Mouse (Mus musculus) spleen, postnatal 36 days (tissue): ENCODE measurements around the gene Pxt1.
"Not testable (repeated sequence)": the region's sequence is repeated elsewhere in the genome, so short reads cannot be mapped to it uniquely, and the experiment has no call there.

Source experiments
- DNase-seq, 2 experiments: peaks; one replicate each; pipeline ENCODE4 v3.0.0; 2022; ENCODE audit warnings: low spot score in 2 of 2, mixed read lengths in 1 of 2

The Pxt1 gene

DNA sequence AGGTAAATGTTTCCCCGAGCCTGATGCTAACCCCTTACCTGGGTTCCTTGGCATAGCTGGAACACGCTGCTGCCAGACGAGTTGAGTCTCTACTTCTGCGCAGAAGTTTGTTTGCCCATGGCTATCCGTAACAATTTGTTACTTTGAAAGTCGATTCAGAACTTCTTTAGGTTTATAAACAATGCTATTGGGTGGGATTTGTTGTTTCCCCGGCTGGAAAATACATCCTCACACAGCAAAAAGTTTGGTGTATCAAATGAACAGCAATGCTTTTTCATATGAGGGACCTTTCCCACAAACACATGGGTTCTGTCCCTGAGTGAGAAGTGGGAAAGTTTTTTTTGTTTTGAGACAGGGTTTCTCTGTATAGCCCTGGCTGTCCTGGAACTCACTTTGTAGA lies at the start of gene Pxt1:
TSS of gene Pxt1 (minus strand) at position 101 of the 400 bp plus-strand sequence.
- DNase-seq = no peak

DNA sequence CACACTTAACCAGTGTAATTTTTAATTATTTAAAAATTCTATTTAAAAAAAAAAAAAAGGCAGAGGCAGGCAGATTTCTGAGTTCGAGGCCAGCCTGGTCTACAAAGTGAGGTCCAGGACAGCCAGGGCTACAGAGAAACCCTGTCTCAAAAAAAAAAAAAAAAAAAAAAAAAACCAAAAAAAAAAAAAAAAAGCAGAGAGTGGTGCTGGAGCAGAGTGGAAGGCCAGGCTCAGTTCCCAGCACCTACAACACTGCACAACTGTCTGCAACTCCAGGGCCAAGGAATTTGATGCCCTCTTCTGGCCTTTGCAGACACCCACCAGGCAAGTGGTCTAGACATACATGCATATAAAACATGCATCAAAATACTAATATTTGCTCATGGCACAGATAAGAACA lies 49.4 kb upstream of the Pxt1 start:
- DNase-seq = not testable (repeated sequence)

DNA sequence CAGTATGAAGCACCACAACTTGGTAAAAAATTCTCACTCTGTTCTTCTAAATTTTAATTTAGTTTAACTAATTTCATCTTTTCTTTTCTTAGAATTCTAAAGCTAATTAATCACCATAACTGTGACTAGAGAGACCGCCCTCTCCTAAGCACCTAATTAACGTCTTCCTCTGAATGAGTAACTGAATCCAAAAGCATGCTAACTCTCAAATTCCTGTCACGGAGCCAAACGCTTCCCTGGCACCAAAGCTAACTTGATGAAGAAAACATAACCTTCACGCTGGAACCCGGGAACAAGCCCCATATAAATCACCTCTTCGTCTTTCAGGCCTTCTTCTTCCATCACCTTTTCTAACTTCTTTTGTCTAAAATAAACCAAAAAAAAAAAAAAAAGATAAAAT lies 48.5 kb upstream of the Pxt1 start:
- DNase-seq = no peak

DNA sequence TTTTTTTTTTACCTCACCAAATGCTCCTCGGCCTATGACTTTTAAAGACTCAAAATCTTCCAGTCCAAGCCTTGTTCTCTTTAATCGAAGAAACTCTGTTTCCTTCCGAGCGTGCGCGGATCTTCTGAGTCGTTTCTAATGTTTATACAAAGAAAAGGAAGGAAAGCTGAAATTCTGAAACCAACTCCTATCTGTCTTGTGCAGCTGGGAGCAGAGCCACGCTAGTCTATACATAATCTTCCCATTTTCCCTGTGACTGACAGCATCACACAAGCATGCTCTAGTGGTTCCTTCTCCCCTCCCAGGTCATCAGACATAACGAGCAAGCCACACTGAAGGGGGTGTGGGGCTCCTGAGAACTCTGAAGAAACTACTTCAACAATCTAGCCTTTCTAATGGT lies 47.6 kb upstream of the Pxt1 start:
- no peak for DNase-seq

DNA sequence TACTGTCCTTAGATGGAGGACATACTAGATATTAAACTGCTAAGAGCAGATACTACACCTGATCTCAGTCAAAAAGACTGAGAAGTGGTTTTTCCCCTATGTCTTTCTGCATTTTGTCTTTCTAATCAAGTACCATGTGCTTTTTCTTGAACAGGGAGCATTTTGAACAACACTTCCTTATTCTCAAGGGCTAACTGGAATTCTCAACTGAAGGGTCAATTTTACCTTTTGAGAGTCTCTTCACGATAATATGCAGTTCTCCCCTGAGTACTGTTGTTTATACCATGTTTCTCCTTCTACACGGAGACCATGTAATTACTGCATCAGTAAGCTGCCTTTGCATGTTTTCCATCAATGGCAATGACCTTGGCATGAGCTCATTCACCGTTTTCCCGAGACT lies 46.4 kb upstream of the Pxt1 start:
- no peak for DNase-seq

DNA sequence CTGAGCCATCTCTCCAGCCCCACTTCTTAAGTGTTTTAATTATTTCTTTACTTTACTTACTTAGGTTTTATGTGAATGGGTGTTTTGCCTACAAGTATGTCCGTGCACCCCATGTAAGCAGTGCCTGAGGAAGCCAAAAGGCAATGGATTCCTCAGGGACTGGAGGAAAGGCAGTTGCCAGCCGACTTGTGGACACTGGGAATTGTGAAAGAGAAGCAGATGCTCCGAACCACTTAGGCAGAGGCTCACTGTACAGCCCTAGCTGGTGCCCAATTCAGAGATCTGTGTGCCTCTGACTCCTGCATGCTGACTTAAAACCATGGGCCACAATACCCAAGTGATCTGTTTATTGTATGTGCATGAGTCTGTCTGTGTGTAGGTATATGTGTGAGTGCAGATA lies 45.4 kb upstream of the Pxt1 start:
- no peak for DNase-seq

DNA sequence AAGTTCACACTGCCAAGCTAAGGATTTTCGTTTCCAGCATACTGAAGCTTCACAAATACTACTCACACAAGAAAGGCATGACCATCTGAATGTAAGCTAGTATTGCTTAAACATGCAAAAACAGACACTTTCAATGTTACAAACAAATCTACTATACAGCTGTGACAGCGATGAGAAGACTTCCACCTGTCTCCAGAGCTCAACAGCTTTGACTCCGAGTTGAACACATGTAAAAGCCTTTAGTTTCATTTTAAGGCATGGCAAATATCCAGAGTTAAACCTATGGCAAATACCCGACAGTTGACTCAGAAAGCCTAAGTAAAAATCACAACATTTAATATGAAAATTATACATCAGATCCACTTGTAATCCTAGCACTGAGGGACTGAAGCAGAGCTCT lies 44.7 kb upstream of the Pxt1 start:
- no peak for DNase-seq

DNA sequence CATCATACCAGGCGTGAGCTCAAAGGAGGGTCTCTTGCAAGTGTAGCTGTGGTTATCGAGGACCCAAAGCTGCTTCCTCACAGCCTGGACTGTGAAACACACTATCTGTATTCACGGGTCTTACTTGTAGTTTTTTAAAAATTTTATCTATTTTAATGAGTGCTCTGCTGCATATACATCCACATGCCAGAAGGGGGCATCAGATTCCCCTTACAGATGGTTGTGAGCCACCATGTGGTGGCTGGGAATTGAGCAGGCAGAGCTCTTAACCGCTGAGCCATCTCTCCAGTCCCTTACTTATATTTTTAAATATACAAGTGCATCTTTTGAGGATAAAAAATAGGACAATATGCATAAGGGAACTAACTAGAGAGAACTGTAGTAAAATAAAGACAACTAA lies 44.1 kb upstream of the Pxt1 start:
- DNase-seq = peak; percentile 45 to 57

DNA sequence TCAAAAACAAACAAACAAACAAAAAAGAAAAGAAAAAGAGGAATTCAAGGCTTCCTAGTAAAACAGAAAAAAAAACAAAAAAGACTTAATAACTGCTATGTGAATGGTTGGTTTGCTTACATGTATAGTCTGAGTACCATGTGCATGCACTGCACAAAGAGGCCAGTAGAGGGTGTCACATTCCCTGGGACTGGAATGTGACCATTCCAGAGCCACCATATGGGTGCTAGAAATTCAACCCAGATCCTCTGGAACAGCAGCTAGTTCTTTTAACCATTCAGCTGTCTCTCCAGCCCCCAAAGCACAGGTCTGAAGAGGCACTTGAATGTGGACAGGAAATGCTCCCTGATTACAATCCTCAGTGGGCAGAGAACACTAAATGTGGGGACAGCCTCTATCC lies 43.2 kb upstream of the Pxt1 start:
- no peak for DNase-seq

DNA sequence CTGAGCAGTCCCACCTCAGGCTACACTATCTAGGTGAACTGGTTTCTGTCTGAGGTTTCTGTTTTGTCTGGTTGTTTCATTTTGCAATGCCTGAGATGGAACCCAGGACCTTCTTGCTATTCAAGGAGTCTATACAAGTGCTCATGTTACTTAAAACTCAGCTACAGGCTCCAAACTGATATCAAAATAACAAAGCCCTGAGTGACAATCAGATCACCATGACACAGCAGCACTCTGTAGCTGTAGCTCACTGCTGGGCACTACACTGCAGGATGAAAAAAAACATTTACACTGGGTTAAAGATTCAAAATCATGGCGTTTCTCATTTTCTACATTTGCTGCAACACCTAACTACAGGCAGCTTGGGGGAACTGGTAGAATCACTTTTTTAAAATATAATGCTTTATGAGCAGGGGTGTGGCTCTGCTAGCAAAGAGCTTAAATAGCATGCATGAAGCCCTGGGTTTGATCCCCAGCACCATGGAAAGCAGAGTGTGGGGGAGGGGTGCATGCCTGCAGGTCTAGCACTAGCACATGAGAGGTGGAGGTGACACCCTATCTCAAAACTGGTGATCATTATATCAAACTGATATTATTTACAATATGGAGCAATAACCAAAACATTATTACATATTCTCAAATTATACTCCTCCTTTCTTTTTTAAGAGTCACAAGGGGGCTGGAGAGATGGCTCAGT lies 41.2 kb upstream of the Pxt1 start:
- DNase-seq = no peak

DNA sequence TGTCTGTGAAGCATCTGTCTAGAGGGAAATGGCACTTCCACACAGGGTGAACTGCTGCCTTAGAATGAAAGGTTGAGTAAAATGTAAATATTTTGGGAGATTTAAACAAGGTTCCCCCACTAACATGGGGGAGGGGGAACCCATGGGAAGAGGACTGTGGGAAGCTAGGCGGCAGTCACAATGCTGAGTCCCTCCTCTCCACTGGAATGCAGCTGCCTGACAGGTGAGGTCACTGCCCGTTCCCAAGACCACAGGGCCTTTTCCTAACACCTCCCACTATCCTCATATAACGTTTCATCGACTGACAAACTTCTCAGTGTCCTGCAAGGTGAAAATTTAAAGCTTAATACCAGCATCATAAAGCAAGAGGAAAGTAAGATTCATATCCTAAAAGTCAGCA lies 39.0 kb upstream of the Pxt1 start:
- DNase-seq = no peak

DNA sequence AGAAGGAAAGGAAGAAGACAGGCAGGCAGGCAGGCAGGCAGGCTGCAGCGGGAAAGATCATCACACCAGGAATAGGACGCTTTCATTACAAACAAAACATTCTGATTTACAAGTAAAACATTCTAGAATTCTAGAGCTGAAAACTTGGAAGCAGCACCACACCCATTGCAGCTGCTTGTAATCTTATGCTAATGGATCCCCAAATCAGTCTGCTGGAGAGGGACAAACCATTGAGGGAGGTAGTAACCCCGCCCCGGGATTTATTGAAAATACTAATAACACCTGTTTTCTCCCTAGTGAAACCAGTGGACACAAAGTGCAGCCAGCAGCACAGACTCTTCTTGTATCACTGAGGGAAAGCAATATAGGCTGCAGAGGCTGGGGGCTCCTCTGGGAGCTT lies 37.4 kb upstream of the Pxt1 start:
- DNase-seq = no peak

DNA sequence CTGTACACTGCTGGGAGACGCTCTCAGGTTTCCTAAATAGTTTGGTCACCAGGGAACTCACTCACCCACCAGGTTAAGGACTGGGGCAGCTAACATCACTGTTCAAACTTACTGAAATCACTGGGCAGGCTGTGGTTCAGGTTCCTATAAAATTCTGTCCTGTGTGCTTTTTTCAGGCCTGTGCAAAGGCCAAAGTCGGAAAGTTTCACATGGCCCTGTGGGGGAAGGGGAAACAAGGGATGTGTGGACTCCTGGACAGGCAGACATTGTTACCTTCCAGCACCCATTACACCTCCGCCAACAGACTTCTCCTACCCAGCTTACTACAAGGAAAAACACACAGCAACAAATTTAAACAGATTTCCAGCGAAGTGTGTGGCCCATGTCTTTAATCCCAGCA lies 35.5 kb upstream of the Pxt1 start:
- DNase-seq = no peak

DNA sequence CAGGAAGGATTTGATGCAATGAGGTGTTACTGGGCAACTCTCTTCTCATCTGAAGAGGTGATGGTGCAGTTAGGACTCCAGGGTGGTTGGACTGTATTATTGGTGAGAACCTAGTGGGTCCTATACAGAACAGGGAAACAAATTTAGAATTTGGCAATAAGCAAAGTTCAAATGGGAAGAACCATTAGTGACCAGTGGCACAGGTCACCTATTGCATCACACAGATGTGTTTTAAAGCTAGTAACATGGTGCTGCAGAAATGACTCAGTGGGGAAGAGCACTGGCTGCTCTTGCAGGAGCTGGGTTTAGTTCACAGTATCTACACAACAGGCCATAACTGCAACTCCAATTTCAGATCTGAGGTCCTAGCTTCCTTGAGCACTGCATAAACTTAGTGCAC lies 26.5 kb upstream of the Pxt1 start:
- DNase-seq = no peak

DNA sequence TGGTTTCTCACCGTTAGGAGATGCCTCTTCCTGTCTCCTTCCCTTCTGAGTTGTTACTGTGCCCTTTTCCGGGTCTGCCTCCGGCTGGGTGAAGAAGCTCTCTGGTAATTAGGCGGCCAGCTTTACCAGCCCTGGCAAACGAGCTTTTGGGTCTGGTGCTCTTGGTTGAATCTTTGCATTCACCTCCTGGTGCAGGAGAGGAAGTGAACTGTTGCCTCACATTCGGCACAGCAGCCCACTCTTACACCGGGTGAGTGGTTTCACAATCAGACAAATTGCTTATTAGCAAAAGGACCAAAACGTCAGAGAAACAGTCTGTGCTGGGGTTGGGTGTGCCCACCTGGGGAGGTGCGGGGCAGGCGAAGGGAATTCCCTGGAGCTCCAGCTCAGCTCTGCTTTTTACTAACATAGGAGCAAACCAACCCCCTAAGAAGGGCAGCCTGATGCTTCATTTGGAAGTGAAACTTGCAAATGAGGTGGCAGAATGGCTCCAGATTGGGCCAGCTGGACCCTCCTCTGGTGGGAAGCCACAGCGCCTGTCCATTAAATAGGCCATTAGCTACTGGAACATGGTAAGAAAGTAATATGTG lies 23.5 kb upstream of the Pxt1 start:
- DNase-seq = peak; percentile 49 to 57

DNA sequence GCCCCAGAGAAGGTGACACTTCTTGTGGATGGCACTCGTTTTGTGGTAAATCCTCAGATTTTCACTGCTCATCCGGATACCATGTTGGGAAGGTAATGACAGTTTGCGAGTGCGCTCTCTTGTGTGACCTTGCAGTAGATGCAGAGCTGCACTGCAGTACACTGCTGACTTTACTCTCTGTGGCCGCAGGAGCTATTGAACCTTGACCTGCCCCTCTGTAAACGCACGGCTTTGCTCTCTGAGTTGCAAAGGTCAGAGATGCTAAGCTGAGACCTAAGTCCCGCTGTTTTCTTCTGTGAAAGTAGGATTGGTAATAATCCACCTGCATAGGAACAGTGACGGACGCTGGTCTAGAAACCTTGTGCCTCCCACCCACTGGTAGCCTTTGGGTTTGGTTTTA lies 18.0 kb upstream of the Pxt1 start:
- DNase-seq = no peak

DNA sequence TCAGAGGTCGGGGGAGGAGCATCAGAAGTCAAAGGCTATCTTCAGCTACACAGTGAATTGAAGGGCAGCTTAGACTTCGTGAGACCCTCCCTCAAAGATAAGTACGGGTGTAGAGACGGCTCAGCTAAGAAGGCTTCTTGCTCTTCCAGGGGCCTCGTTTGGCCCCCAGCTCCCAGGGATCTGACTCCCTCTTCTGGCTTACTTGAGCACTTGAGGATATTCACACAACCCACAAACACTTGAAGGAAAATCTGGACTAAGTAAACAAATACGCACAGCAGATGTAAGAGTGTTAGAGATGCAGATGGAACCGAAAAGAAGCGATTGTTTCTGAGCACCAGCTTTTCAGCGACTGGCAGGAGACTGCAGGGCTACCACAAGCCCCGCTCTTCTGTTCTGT lies 17.0 kb upstream of the Pxt1 start:
- DNase-seq = no peak

DNA sequence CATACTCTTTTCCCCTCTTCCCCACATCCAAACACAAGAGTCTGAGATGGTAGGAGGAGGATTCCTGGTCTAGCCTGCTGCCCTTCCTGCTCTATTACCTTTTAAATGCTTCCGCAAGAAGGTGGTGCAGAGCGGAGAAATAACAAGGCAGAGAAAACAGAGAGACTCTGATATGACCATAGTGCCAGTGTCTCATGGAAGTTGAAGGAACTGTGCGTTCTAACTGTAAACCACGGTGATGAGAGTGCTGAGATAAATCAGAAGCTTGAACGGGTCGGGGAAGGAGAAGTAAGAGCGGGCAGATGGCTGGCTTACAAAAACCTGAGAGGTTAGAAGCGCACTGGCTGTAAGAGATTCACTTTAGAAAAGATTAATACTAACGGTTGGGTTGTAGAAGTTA lies 10.8 kb upstream of the Pxt1 start:
- DNase-seq = no peak

DNA sequence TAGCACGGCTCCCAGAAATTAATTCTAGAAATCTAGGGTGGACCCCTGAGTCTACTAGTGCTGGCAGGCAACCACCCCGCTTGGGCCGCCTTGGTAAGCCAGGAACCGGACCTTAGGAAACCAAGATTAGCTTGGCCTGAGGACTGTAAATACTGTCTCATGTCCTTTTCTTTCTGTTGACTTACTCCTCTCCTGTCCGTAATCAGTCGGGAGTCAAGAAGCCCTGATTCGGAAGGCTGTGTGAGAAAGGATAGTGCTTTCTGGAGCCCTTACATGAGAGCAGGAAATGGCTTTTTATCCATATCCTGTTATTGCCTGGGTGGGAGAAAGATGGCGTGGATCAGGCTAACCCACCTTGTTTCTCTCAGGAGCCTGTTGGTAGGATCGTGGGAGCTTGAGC lies 9.6 kb upstream of the Pxt1 start:
- no peak for DNase-seq

DNA sequence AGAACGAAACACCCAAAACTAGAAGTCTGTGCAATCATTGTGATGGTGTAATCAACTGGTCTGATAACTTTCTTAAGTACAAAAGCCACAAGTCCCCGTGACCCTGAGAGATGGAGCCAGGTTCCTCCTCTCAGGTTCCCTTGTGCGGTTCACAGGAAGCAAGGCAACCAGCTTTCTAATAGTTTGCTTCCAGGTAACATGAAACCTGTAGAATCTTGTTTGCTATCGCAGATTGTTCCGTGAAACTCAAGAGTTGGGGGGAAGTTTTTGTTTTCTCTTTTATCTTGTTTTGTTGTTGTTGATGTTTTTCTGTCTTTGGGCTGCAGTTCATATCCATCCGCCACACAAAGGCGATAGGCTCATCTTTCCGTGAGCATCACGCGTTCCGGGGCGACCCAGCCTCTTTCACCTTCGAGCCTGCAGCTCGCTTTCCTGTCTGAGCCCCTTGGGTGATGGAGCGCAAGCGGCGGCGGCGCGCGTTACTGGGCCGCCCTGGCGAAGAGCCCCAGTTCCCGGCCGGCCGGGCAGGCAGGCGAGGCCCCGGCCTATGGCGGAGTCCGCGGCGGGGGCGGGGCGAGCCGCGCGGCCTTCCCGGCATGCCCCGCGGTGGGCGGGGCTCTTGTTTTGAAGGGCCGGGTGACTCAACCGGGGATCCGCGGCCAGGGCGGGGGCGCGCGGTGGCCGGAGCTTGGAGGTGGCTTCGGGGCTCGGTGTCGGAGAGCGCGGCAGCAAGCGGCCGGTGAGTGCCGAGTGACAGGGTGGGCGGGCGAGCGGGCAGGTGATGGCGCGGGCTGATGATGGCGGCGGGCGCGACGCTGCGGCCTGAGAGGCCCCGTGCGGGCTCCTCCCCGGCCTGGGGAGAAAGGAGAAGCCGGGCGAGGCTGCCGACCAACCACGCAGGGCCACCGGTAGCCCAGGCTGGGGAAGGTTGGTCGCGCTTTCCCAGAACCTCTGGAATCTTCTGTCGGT lies 8.5 kb upstream of the Pxt1 start, which contains the start of gene Kctd20:
TSS of gene Kctd20 (plus strand) at position 120 of the 969 bp plus-strand sequence.
- DNase-seq = peak; percentile 92 to 95

DNA sequence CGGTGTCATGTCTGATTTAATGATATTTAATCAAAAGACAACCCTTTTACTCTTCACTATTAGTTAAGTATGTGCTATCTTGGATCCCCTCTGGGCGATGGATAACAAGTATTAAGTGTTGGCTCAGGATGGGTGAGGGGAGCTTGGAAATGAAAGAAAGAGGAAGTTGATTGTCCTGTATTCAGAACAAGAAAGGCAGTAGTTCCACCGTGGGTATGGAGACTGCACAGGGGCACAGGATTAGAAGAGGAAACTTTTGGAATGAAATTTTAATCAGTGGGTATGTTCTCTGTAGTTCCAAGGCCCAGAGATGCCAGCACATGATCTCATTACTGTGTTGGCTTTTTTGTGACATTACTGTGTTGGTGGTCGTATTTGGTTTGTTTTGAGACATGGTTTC lies 7.1 kb upstream of the Pxt1 start:
- DNase-seq = no peak

DNA sequence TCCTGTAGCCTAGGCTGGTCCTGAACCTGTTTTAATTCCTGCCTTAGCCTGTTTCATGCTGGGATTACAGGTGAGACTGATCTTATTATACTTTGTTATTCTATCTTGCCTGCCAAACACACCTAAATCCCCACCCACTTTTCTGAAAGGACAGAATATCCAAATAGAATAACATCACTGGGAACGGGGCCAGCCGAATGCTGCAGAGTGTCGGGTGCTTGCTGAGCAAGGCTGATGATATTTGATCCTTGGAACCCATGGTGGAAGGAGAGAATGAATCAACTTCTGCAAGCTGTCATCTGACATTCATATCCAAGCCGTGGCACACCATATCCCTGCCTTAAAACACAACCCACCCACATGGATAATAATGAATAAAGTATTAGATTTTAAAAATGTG lies 5.0 kb upstream of the Pxt1 start:
- DNase-seq = no peak
